Mouse (Mus musculus) midbrain, postnatal 0 days (tissue): ENCODE data around the gene Sfi1. TPM values are rescaled to one million over a fixed set of nuclear protein-coding genes. Genes with fewer than 3 reads are reported as not detected.
"Not testable (repeated sequence)": the region's sequence is repeated elsewhere in the genome, so short reads cannot be mapped to it uniquely, and the experiment has no call there.

Experiments used
- ATAC-seq: fragments of 200-750 bp; cut with Nextera tagmentation; 2 replicates; pipeline ENCODE4 v1.8.0; 2017; ENCODE audit warnings: moderate number of reproducible peaks, mild to moderate bottlenecking, moderate TSS enrichment, moderate library complexity; ENCODE audit not compliant: low FRiP score
- DNase-seq: peaks from one replicate; pipeline ENCODE4 v3.0.0-alpha.2; 2015; ENCODE audit warnings: low spot score
- H3K27ac ChIP-seq: fragments of 300-500 bp; sonication (generic); 2 replicates; pipeline ENCODE4 v1.5.1; 2014; ENCODE audit warnings: low read depth, mild to moderate bottlenecking, low read length, mixed read lengths
- H3K27me3 ChIP-seq: fragments of 300-500 bp; sonication (generic); 2 replicates; pipeline ENCODE4 v1.6.1; 2014; ENCODE audit warnings: low read length, control low read depth, mixed read lengths; ENCODE audit not compliant: insufficient read depth
- H3K36me3 ChIP-seq: fragments of 300-500 bp; sonication (generic); 2 replicates; pipeline ENCODE4 v1.6.1; 2014; ENCODE audit warnings: low read length, control low read depth, mixed read lengths; ENCODE audit not compliant: insufficient read depth
- H3K4me1 ChIP-seq: fragments of 300-500 bp; sonication (generic); 2 replicates; pipeline ENCODE4 v1.6.1; 2014; ENCODE audit warnings: mild to moderate bottlenecking, control low read depth, antibody characterized with exemption, low read length, mixed read lengths; ENCODE audit not compliant: insufficient read depth
- H3K4me2 ChIP-seq: fragments of 300-500 bp; sonication (generic); 2 replicates; pipeline ENCODE4 v1.6.1; 2014; ENCODE audit warnings: low read depth, mild to moderate bottlenecking, low read length, mixed read lengths; ENCODE audit not compliant: poor library complexity, severe bottlenecking
- H3K4me3 ChIP-seq: fragments of 300-500 bp; sonication (generic); 2 replicates; pipeline ENCODE4 v1.5.1; 2014; ENCODE audit warnings: low read depth, mild to moderate bottlenecking, low read length, moderate library complexity
- H3K9ac ChIP-seq: fragments of 300-500 bp; sonication (generic); replicated peaks from 2 replicates; pipeline ENCODE4 v1.6.1; 2014; ENCODE audit warnings: mild to moderate bottlenecking, low read length, moderate library complexity, mixed read lengths; ENCODE audit not compliant: poor library complexity, severe bottlenecking
- H3K9me3 ChIP-seq: fragments of 300-500 bp; sonication (generic); 2 replicates; pipeline ENCODE4 v1.6.1; 2016; ENCODE audit warnings: low read length, control low read depth
- WGBS: fragments of 180-500 bp; shearing (Covaris S2); extraction: QIAGEN DNeasy Blood & Tissue Kit; methylation state at CpG from one replicate; pipeline ENCODE4 v1.1.7; 2014; 5-methylcytosine and 5-hydroxymethylcytosine counted together
- polyA plus RNA-seq: library from polyadenylated mRNA; unstranded; fragments of >200 nt; fragmentation: Nextera tagmentation; extraction: Ambion mirVana; gene quantifications from 2 replicates; pipeline ENCODE4 v1.2.1, GENCODE M21; 2015
- total RNA-seq: library from RNA; depleted of rRNA; stranded (reverse); fragments of >200 nt; gene quantifications from 2 replicates; pipeline ENCODE4 v1.2.3, GENCODE M21; 2014

The Sfi1 gene
- total and polyA plus RNA-seq, 2 experiments from 2014 or later, result 11.3 to 17.6 TPM

DNA sequence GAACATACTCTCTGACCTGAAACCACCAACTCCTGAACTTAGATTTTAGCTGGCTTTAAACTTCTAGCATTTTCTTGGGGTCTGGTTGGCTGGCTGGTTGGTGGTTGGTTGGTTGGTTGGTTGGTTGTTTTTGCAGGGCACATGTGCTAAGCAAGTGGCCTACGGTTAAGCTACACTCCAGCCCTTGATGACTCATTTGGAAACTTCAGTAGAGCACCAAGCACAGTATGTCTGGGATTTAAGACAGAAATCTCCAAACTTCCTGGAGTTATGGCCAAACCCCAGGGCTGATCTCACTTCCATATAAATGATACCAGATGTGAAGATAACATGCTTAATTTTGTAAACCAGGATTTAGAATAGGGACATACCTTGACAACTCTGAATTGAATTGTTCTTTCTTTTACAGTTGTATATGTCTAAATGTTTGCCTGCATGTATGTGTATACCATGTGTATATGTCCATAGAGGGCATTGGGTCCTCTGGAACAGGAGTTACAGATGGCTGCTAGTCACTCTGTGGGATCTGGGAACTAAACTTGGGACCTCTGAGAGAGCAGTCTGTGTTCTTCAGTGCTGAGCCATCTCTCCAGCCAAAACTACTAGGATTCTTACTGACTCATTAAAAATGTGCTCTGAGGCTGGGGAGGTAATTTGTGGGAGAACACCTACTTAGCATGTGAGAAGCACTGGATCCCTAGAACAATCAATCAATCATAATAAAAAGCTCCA lies 39.4 kb downstream of the Sfi1 start:
- H3K27me3 ChIP-seq, H3K4me2 ChIP-seq, H3K4me1 ChIP-seq, H3K27ac ChIP-seq, H3K36me3 ChIP-seq, H3K4me3 ChIP-seq, H3K9ac ChIP-seq: not testable (repeated sequence)
- 82% methylated on average over 1 of the region's 1 CpGs for WGBS
- ATAC-seq (peak; percentile 35), DNase-seq (peak; percentile 30)
- H3K9me3 ChIP-seq, result peaks cover 19% of the 10 kb centered on the region

DNA sequence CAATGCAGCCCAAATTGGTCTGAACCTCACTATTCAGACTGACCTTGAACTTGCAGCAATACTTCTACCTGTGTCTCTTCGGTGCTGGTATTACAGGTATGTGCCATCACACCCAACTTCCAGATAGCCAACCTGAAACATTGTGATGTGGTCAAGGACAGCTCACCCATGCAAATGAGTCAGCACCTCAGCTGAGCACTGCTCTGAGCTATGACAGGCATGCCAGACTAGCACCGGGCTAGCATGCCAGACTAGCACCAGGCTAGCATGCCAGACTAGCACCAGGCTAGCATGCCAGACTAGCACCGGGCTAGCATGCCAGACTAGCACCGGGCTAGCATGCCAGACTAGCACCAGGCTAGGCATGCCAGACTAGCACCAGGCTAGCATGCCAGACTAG lies 41.9 kb downstream of the Sfi1 start:
- H3K4me3 ChIP-seq, H3K4me1 ChIP-seq, H3K27ac ChIP-seq, H3K4me2 ChIP-seq, H3K36me3 ChIP-seq, DNase-seq, H3K27me3 ChIP-seq, H3K9ac ChIP-seq: not testable (repeated sequence)
- WGBS, result 92% methylated on average over 4 of the region's 4 CpGs
- peak; percentile 28; the same call in 1 of the 2 replicates for ATAC-seq
- peaks cover 15% of the 10 kb centered on the region for H3K9me3 ChIP-seq

DNA sequence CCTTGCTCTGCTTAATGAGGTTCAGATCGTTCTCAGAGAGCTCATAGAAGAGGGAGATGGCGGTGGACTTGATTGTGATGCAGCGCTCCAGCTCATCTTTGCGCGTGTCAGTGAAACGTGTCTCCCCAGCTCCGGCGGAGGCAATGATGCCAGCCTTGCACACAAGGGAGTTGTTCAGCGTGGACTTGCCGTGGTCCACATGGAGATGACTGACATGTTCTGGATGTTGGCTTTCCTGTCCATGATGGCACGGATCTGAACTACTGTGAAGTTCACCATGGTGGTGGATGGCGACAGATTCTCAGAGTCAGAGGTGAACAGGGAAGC lies 42.6 kb downstream of the Sfi1 start:
- not testable (repeated sequence) for H3K4me3 ChIP-seq, H3K4me2 ChIP-seq, H3K27ac ChIP-seq, ATAC-seq, H3K27me3 ChIP-seq, DNase-seq, H3K4me1 ChIP-seq, H3K9ac ChIP-seq, H3K36me3 ChIP-seq
- peaks cover 15% of the 10 kb centered on the region for H3K9me3 ChIP-seq
- 99% methylated on average over 12 of the region's 12 CpGs for WGBS

GRCm38 (mm10) chr11:3150003-3150676 lies 43.1 kb downstream of the Sfi1 start:
- ATAC-seq, H3K4me1 ChIP-seq, H3K36me3 ChIP-seq, H3K4me2 ChIP-seq, H3K27ac ChIP-seq, DNase-seq, H3K4me3 ChIP-seq, H3K9ac ChIP-seq, H3K27me3 ChIP-seq: not testable (repeated sequence)
- H3K9me3 ChIP-seq, result peaks cover 17% of the 10 kb centered on the region
- 94% methylated on average over 19 of the region's 24 CpGs for WGBS

DNA sequence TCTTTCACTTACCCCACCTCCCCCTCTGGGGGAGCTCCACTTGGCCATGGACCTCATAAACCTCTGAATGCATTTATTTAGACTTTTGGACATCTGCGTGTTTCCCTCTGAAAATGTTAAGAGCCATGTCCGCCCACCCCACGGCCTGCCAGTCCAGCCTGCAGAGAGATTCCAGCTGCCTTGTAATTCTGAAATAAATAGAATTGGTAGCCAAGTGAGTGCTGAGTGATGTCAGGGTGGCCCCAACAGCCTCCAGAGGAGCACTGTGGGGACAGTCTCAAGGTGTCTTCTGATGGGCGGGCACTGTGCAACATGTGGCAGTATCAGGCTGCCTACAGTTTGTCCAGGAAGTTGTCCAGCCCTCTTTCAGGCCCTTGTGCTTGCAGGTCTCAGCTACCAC lies 43.8 kb downstream of the Sfi1 start:
- ATAC-seq, H3K4me1 ChIP-seq, H3K36me3 ChIP-seq, H3K9ac ChIP-seq, H3K4me2 ChIP-seq, H3K4me3 ChIP-seq, H3K27me3 ChIP-seq, H3K27ac ChIP-seq, DNase-seq: not testable (repeated sequence)
- H3K9me3 ChIP-seq, result peaks cover 17% of the 10 kb centered on the region
- 92% methylated on average over 4 of the region's 4 CpGs for WGBS

- not testable (repeated sequence) for ATAC-seq, H3K4me3 ChIP-seq, H3K4me1 ChIP-seq, H3K9me3 ChIP-seq, H3K36me3 ChIP-seq, H3K9ac ChIP-seq, H3K27ac ChIP-seq, H3K27me3 ChIP-seq, DNase-seq, H3K4me2 ChIP-seq
- WGBS, result 87% methylated on average over 2 of the region's 2 CpGs
Measured at GRCm38 (mm10) chr11:3146806-3147205, 46.5 kb downstream of the Sfi1 start.

GRCm38 (mm10) chr11:3145359-3146165 lies 47.7 kb downstream of the Sfi1 start:
- not testable (repeated sequence) for H3K27me3 ChIP-seq, H3K4me3 ChIP-seq, H3K36me3 ChIP-seq, DNase-seq, H3K4me2 ChIP-seq, H3K4me1 ChIP-seq, H3K9ac ChIP-seq, ATAC-seq, H3K9me3 ChIP-seq, H3K27ac ChIP-seq
- 78% methylated on average over 7 of the region's 9 CpGs for WGBS

DNA sequence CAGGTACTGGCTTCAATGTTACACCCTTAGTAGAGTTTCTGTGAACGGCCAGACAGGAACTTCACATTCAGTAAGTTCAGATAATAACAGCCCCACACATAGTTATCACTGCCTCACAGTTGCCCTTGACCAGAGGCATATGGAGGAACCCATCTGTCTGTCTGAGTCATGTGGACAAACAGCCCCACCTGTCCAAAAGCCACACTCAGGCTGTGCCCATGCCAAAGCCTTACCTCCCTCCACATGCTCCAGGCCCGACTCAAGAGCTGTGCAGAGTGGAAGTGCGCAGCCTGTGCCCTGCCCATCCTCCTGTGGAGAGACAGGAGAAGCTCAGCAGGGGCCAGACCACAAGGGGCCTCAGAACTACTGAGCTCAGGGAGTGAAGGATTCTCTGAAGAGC lies 49.3 kb downstream of the Sfi1 start:
- 79% methylated on average over 3 of the region's 3 CpGs for WGBS
- not testable (repeated sequence) for H3K27me3 ChIP-seq, H3K4me1 ChIP-seq, H3K9me3 ChIP-seq, H3K4me3 ChIP-seq, ATAC-seq, DNase-seq, H3K9ac ChIP-seq, H3K4me2 ChIP-seq, H3K27ac ChIP-seq, H3K36me3 ChIP-seq
